Mouse (Mus musculus) small intestine, adult 2 months (tissue): ENCODE results near the gene Pcnx3.
A peak's percentile ranks its signal among the peaks of the same experiment; 100 is the strongest.

Experiments
- CTCF ChIP-seq: fragments of 200-500 bp; IDR thresholded peaks from 2 replicates; pipeline ENCODE4 v1.5.1; 2012; ENCODE audit warnings: low read depth, mild to moderate bottlenecking, control low read depth, inconsistent platforms, low read length, moderate library complexity, mixed read lengths; ENCODE audit not compliant: insufficient replicate concordance, insufficient read length; ENCODE audit errors: extremely low read depth
- POLR2A ChIP-seq: fragments of 200-500 bp; IDR thresholded peaks from 2 replicates; pipeline ENCODE4 v1.6.1; 2012; ENCODE audit warnings: low read depth, mild to moderate bottlenecking, control low read depth, inconsistent platforms, low read length, moderate library complexity

DNA sequence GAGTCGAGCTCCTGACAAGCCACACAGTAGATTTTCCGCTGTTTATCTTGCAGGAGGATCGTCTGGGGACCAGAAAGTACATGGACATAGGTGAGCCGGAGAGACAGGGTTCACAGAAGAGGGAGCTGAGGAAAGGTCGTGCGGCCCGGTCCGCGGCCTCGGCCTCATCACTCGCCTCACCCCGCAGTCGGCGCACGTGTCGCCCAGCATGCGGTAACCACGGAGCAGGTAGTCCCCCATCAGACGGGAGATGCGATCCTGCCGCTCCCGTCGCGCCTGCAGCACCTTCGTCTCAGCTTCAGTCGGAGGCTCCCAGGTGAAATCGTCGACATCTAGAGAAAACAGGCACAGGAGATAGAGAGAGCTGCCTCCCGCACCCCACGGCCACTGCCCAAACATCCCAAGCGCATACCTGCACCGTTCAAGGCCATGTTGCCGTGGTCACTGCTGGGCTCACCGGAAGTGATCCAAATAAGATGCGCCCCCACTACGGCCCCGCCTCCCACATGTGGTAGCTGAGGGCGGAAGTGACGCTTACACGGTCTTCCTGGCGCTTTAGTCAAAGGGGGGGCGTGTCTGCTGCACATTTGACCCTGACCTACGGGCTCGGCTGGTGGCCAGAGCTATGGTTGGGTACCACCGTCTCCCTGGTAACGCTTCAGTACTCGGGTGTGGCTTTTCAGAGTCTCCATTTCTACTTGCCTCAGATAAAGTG is 42.7 kb upstream of the Pcnx3 start:
- no peak for TF ChIP-seq CTCF
- 0 out of 2 replicates have a peak, but pooled peaks have one; percentile 43 for TF ChIP-seq POLR2A
